Mouse (Mus musculus): ENCODE measurements at regions not wholly inside any gene's neighbourhood (a gene's known extent, or its start where the extent isn't known, plus 50 kb on each side); places are given as distances from the start of the nearest gene placed in this dataset.

GRCm38 (mm10) chr1:71876712-71877401, 223.9 kb upstream of the Fn1 start:
- TF ChIP-seq POLR2A (IDR thresholded peaks at IDR 0.05; ENCODE audit: borderline replicate concordance, insufficient read depth, low read length) (no peak), CTCF (IDR thresholded peaks at IDR 0.05; ENCODE audit: borderline replicate concordance, insufficient read depth, low read depth, low read length) (no peak)
- H3K27ac ChIP-seq (ENCODE audit: insufficient read depth, low read length) = no peak overlapping the region
- no peaks in the 10 kb centered on the region for H3K27me3 ChIP-seq (ENCODE audit: control insufficient read depth, insufficient read depth, low read length)
- 87% methylated on average over 9 of the region's 9 CpGs for WGBS
- H3K4me3 ChIP-seq (replicated peaks; ENCODE audit: insufficient read depth, low read depth, low read length) = no peak overlapping the region
- H3K4me1 ChIP-seq (ENCODE audit: control insufficient read depth, insufficient read depth, low read length) = no peaks in the 10 kb centered on the region
- no peak for DNase-seq

- TF ChIP-seq CTCF (IDR thresholded peaks at IDR 0.05; ENCODE audit: borderline replicate concordance, insufficient read depth, low read depth, low read length) (no peak), POLR2A (IDR thresholded peaks at IDR 0.05; ENCODE audit: borderline replicate concordance, insufficient read depth, low read length) (no peak)
- WGBS = 89% methylated on average over 2 of the region's 2 CpGs
- Histone ChIP-seq H3K4me3 (replicated peaks; ENCODE audit: insufficient read depth, low read depth, low read length) (no peak overlapping the region), H3K27ac (ENCODE audit: insufficient read depth, low read length) (no peak overlapping the region), H3K4me1 (ENCODE audit: control insufficient read depth, insufficient read depth, low read length) (no peaks in the 10 kb centered on the region), H3K27me3 (ENCODE audit: control insufficient read depth, insufficient read depth, low read length) (no peaks in the 10 kb centered on the region)
- no peak for DNase-seq
These were observed 221.0 kb upstream of the Fn1 start for GRCm38 (mm10) chr1:71874037-71874436.

- WGBS = 78% methylated on average over 4 of the region's 4 CpGs
- Histone ChIP-seq H3K4me1 (ENCODE audit: control insufficient read depth, insufficient read depth, low read length) (no peaks in the 10 kb centered on the region), H3K27me3 (ENCODE audit: control insufficient read depth, insufficient read depth, low read length) (no peaks in the 10 kb centered on the region), H3K4me3 (replicated peaks; ENCODE audit: insufficient read depth, low read depth, low read length) (no peak overlapping the region), H3K27ac (ENCODE audit: insufficient read depth, low read length) (no peak overlapping the region)
- TF ChIP-seq CTCF (IDR thresholded peaks at IDR 0.05; ENCODE audit: borderline replicate concordance, insufficient read depth, low read depth, low read length) (no peak), POLR2A (IDR thresholded peaks at IDR 0.05; ENCODE audit: borderline replicate concordance, insufficient read depth, low read length) (no peak)
- no peak for DNase-seq
These were observed 212.7 kb upstream of the Fn1 start for GRCm38 (mm10) chr1:71865670-71866069.

GRCm38 (mm10) chr1:71864749-71865148, 211.7 kb upstream of the Fn1 start:
- Histone ChIP-seq H3K27ac (ENCODE audit: insufficient read depth, low read length) (no peak overlapping the region), H3K4me1 (ENCODE audit: control insufficient read depth, insufficient read depth, low read length) (no peaks in the 10 kb centered on the region), H3K4me3 (replicated peaks; ENCODE audit: insufficient read depth, low read depth, low read length) (no peak overlapping the region), H3K27me3 (ENCODE audit: control insufficient read depth, insufficient read depth, low read length) (no peaks in the 10 kb centered on the region)
- DNase-seq = no peak
- 68% methylated on average over 9 of the region's 9 CpGs for WGBS
- TF ChIP-seq POLR2A (IDR thresholded peaks at IDR 0.05; ENCODE audit: borderline replicate concordance, insufficient read depth, low read length) (no peak), CTCF (IDR thresholded peaks at IDR 0.05; ENCODE audit: borderline replicate concordance, insufficient read depth, low read depth, low read length) (no peak)

GRCm38 (mm10) chr1:71853212-71853611, 200.2 kb upstream of the Fn1 start:
- TF ChIP-seq POLR2A (IDR thresholded peaks at IDR 0.05; ENCODE audit: borderline replicate concordance, insufficient read depth, low read length) = no peak

GRCm38 (mm10) chr1:71851268-71851667, 198.3 kb upstream of the Fn1 start:
- WGBS = 73% methylated on average over 8 of the region's 8 CpGs
- TF ChIP-seq POLR2A (IDR thresholded peaks at IDR 0.05; ENCODE audit: borderline replicate concordance, insufficient read depth, low read length) = no peak
- no peak for TF ChIP-seq CTCF (IDR thresholded peaks at IDR 0.05; ENCODE audit: borderline replicate concordance, insufficient read depth, low read depth, low read length)
- no peaks in the 10 kb centered on the region for H3K4me1 ChIP-seq (ENCODE audit: control insufficient read depth, insufficient read depth, low read length)

More at GRCm38 (mm10) chr1:71853212-71853611, 200.2 kb upstream of the Fn1 start:
- Histone ChIP-seq H3K27me3 (ENCODE audit: control insufficient read depth, insufficient read depth, low read length) (no peaks in the 10 kb centered on the region), H3K4me1 (ENCODE audit: control insufficient read depth, insufficient read depth, low read length) (no peaks in the 10 kb centered on the region), H3K4me3 (replicated peaks; ENCODE audit: insufficient read depth, low read depth, low read length) (no peak overlapping the region), H3K27ac (ENCODE audit: insufficient read depth, low read length) (no peak overlapping the region)
- 96% methylated on average over 2 of the region's 2 CpGs for WGBS
- DNase-seq = no peak

GRCm38 (mm10) chr1:71848656-71849055, 195.7 kb upstream of the Fn1 start:
- Histone ChIP-seq H3K4me3 (replicated peaks; ENCODE audit: insufficient read depth, low read depth, low read length) (no peak overlapping the region), H3K27ac (ENCODE audit: insufficient read depth, low read length) (no peak overlapping the region), H3K4me1 (ENCODE audit: control insufficient read depth, insufficient read depth, low read length) (no peaks in the 10 kb centered on the region), H3K27me3 (ENCODE audit: control insufficient read depth, insufficient read depth, low read length) (no peaks in the 10 kb centered on the region)
- DNase-seq = no peak
- TF ChIP-seq CTCF (IDR thresholded peaks at IDR 0.05; ENCODE audit: borderline replicate concordance, insufficient read depth, low read depth, low read length) (no peak), POLR2A (IDR thresholded peaks at IDR 0.05; ENCODE audit: borderline replicate concordance, insufficient read depth, low read length) (no peak)
- 94% methylated on average over 5 of the region's 5 CpGs for WGBS

More at GRCm38 (mm10) chr1:71851268-71851667, 198.3 kb upstream of the Fn1 start:
- H3K27me3 ChIP-seq (ENCODE audit: control insufficient read depth, insufficient read depth, low read length) = no peaks in the 10 kb centered on the region
- no peak for DNase-seq
- H3K4me3 ChIP-seq (replicated peaks; ENCODE audit: insufficient read depth, low read depth, low read length) = no peak overlapping the region
- no peak overlapping the region for H3K27ac ChIP-seq (ENCODE audit: insufficient read depth, low read length)

GRCm38 (mm10) chr1:71844938-71845685, 192.1 kb upstream of the Fn1 start:
- no peak for DNase-seq
- Histone ChIP-seq H3K4me1 (ENCODE audit: control insufficient read depth, insufficient read depth, low read length) (no peaks in the 10 kb centered on the region), H3K4me3 (replicated peaks; ENCODE audit: insufficient read depth, low read depth, low read length) (no peak overlapping the region), H3K27ac (ENCODE audit: insufficient read depth, low read length) (no peak overlapping the region), H3K27me3 (ENCODE audit: control insufficient read depth, insufficient read depth, low read length) (no peaks in the 10 kb centered on the region)
- WGBS = 87% methylated on average over 16 of the region's 16 CpGs
- no peak for TF ChIP-seq POLR2A (IDR thresholded peaks at IDR 0.05; ENCODE audit: borderline replicate concordance, insufficient read depth, low read length)
- no peak for TF ChIP-seq CTCF (IDR thresholded peaks at IDR 0.05; ENCODE audit: borderline replicate concordance, insufficient read depth, low read depth, low read length)
